Mouse (Mus musculus): ENCODE results near the gene Syngr3. TPM values are rescaled to one million over a fixed set of nuclear protein-coding genes. Genes with fewer than 3 reads are reported as not detected.

The Syngr3 gene
- total and polyA plus RNA-seq, 3 experiments: 0.15 to 0.68 TPM; not detected in 1

DNA sequence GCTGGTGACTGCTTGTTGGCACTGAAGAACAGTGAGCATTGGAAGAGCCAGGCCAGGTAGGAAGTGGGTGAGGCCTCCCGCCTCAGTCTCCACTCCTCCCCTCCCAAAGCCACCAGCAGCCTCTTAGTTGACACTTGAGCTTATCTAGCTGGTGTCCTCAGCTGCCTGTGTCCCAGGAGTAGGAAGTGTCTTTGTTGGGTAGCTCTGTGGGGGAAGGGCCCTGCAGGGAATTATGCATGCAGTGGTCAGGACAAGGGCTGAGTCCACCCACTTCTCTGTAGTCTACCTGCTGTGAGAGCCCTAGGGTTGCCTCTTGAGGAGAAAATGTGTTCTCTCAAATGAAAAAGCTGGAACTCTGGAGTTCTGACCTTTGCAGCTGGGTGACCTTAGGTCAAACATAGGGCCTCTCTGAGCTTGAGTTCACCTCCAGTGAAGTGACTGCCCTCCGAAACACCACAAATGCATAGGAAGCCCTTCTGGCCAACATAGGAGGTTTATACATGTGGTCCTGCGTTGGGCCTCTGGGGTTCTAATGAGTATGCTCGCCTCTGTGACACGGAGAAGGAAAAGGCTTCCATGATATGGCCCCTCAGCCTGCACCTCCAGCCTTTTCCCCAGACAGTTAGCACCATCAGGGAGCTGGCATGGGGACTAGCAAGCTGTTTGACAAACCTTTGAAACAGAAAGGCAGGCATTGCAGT, 52.8 kb downstream of the Syngr3 start:
- Histone ChIP-seq H3K9me3 (replicated peaks; ENCODE audit: insufficient read depth, low read length) (no peaks in the 10 kb centered on the region), H3K9ac (ENCODE audit: control insufficient read depth, low read depth, low read length, poor library complexity, severe bottlenecking) (no peak overlapping the region), H3K79me2 (ENCODE audit: control insufficient read depth, insufficient read depth, low read length, poor library complexity) (peaks cover 3% of the 10 kb centered on the region; the same call in 1 of the 2 replicates), H3K27ac (ENCODE audit: control insufficient read depth, low read depth, low read length) (no peak overlapping the region), H3K27me3 (ENCODE audit: control insufficient read depth in 1 of 2, insufficient read depth in 2 of 2, low read length in 2 of 2) (no peaks in the 10 kb centered on the region), H3K36me3 (ENCODE audit: control insufficient read depth in 1 of 2, insufficient read depth in 2 of 2, low read length in 2 of 2) (peaks cover 0 to 5% of the 10 kb centered on the region in 2 experiments; a peak in 2 of 4 replicates), H3K4me3 (ENCODE audit: control insufficient read depth in 1 of 2, insufficient read depth in 1 of 2, low read depth in 2 of 2, low read length in 2 of 2) (no peak overlapping the region), H3K4me1 (ENCODE audit: control insufficient read depth in 1 of 2, insufficient read depth in 2 of 2, low read length in 2 of 2) (peaks cover 9 to 11% of the 10 kb centered on the region in 2 experiments)
- TF ChIP-seq POLR2A (IDR thresholded peaks at IDR 0.05; ENCODE audit: control insufficient read depth in 1 of 2, insufficient read depth in 1 of 2, low read depth in 1 of 2, low read length in 2 of 2, poor library complexity in 1 of 2): no peak
- TF ChIP-seq ZNF384 (IDR thresholded peaks at IDR 0.05; ENCODE audit: low read depth, low read length): no peak
- TF ChIP-seq POLR2AphosphoS5 (IDR thresholded peaks at IDR 0.05; ENCODE audit: borderline replicate concordance, low read depth, low read length): no peak
- no peak for TF ChIP-seq HCFC1 (IDR thresholded peaks at IDR 0.05; ENCODE audit: low read depth, low read length)
- no peak for TF ChIP-seq NRF1 (IDR thresholded peaks at IDR 0.05; ENCODE audit: insufficient read depth, low read depth, low read length, poor library complexity, severe bottlenecking)
- no peak for TF ChIP-seq SIN3A (IDR thresholded peaks at IDR 0.05; ENCODE audit: low read length)
- no peak for TF ChIP-seq USF1 (IDR thresholded peaks at IDR 0.05; ENCODE audit: low read depth, low read length)
- TF ChIP-seq RCOR1 (IDR thresholded peaks at IDR 0.05; ENCODE audit: low read depth, low read length): no peak
- TF ChIP-seq ELF1 (IDR thresholded peaks at IDR 0.05; ENCODE audit: low read depth, low read length): no peak
- no peak for TF ChIP-seq BHLHE40 (IDR thresholded peaks at IDR 0.05; ENCODE audit: borderline replicate concordance, low read depth, low read length)
- no peak for TF ChIP-seq MAZ (IDR thresholded peaks at IDR 0.05; ENCODE audit: low read depth, low read length)
- no peak for TF ChIP-seq CHD1 (IDR thresholded peaks at IDR 0.05; ENCODE audit: low read depth, low read length)
- TF ChIP-seq E2F4 (IDR thresholded peaks at IDR 0.05; ENCODE audit: borderline replicate concordance, low read depth, low read length): no peak
- no peak for TF ChIP-seq JUND (IDR thresholded peaks at IDR 0.05; ENCODE audit: low read depth, low read length)
- no peak for TF ChIP-seq GABPA (IDR thresholded peaks at IDR 0.05; ENCODE audit: low read depth, low read length)
- TF ChIP-seq CTCF (IDR thresholded peaks at IDR 0.05 in 2 of 3, conservative IDR thresholded peaks at IDR 0.05 in 1 of 3; ENCODE audit: control insufficient read depth in 1 of 3, insufficient read depth in 1 of 3, low read depth in 2 of 3, low read length in 3 of 3, poor library complexity in 1 of 3, severe bottlenecking in 1 of 3): no peak
- no peak for DNase-seq (ENCODE audit: low read depth, low spot score)

DNA sequence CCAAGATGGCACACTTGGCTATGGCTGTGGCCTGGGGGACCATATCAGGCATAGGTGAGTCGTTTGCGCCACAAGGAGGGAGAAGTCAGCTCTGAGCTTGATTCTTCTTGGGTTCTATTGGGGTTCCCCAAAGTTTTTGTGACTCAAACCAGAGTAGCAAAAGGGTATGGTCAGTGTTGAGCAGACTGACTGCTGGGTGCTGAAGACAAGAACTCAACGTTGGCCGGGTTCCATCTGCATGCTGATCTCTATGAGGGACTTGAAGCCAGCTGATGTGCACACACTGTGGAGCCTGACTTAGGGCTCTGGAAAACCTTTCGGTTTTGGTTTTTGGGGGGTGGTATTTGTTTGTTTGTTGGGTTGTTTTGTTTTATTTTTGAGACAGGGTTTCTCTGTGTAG, 54.1 kb downstream of the Syngr3 start:
- H3K9me3 ChIP-seq (replicated peaks; ENCODE audit: insufficient read depth, low read length): no peaks in the 10 kb centered on the region
- no peaks in the 10 kb centered on the region for H3K27me3 ChIP-seq (ENCODE audit: control insufficient read depth in 1 of 2, insufficient read depth in 2 of 2, low read length in 2 of 2)
- H3K79me2 ChIP-seq (ENCODE audit: control insufficient read depth, insufficient read depth, low read length, poor library complexity): peaks cover 8% of the 10 kb centered on the region
- TF ChIP-seq SIN3A (IDR thresholded peaks at IDR 0.05; ENCODE audit: low read length): no peak
- no peak for TF ChIP-seq HCFC1 (IDR thresholded peaks at IDR 0.05; ENCODE audit: low read depth, low read length)
- no peak for TF ChIP-seq GABPA (IDR thresholded peaks at IDR 0.05; ENCODE audit: low read depth, low read length)
- no peak for TF ChIP-seq SMC3 (IDR thresholded peaks at IDR 0.05; ENCODE audit: low read depth, low read length)
- TF ChIP-seq USF2 (IDR thresholded peaks at IDR 0.05; ENCODE audit: borderline replicate concordance in 1 of 2, insufficient read depth in 1 of 2, low read depth in 1 of 2, low read length in 2 of 2): no peak
- TF ChIP-seq KAT2A (conservative IDR thresholded peaks at IDR 0.05; ENCODE audit: low read depth, low read length): no peak
- TF ChIP-seq EP300 (IDR thresholded peaks at IDR 0.05; ENCODE audit: low read depth in 1 of 2, low read length in 2 of 2): no peak
- TF ChIP-seq ZMIZ1 (IDR thresholded peaks at IDR 0.05; ENCODE audit: low read depth, low read length): no peak
- no peak for TF ChIP-seq RAD21 (IDR thresholded peaks at IDR 0.05; ENCODE audit: low read depth, low read length)
- TF ChIP-seq CHD1 (IDR thresholded peaks at IDR 0.05; ENCODE audit: low read depth, low read length): no peak
- TF ChIP-seq ZKSCAN1 (IDR thresholded peaks at IDR 0.05; ENCODE audit: low read depth, low read length): no peak
- H3K4me1 ChIP-seq (ENCODE audit: control insufficient read depth in 1 of 2, insufficient read depth in 2 of 2, low read length in 2 of 2): peaks cover 9 to 11% of the 10 kb centered on the region in 2 experiments
- no peak overlapping the region for H3K4me3 ChIP-seq (ENCODE audit: control insufficient read depth in 1 of 2, insufficient read depth in 1 of 2, low read depth in 2 of 2, low read length in 2 of 2)
- H3K36me3 ChIP-seq (ENCODE audit: control insufficient read depth in 1 of 2, insufficient read depth in 2 of 2, low read length in 2 of 2): peaks cover 0 to 5% of the 10 kb centered on the region in 2 experiments; a peak in 2 of 4 replicates
- no peak overlapping the region for H3K27ac ChIP-seq (ENCODE audit: control insufficient read depth, low read depth, low read length)
- DNase-seq (ENCODE audit: low read depth, low spot score): no peak
- no peak overlapping the region for H3K9ac ChIP-seq (ENCODE audit: control insufficient read depth, low read depth, low read length, poor library complexity, severe bottlenecking)
